Mouse (Mus musculus) G1E (cell line): ENCODE data around the gene Fbxl2. TPM values are rescaled to one million over a fixed set of nuclear protein-coding genes. Genes with fewer than 3 reads are reported as not detected.
"Not testable (repeated sequence)": the region's sequence is repeated elsewhere in the genome, so short reads cannot be mapped to it uniquely, and the experiment has no call there.

Experiments
- ATAC-seq: 2 replicates; pipeline ENCODE4 v1.8.0; 2016; ENCODE audit warnings: mild to moderate bottlenecking; ENCODE audit not compliant: insufficient number of reproducible peaks, poor library complexity, low FRiP score, severe bottlenecking; ENCODE audit errors: extremely low read depth
- DNase-seq: peaks from one replicate; pipeline ENCODE4 v3.0.0; 2012; ENCODE audit warnings: low spot score
- H3K27me3 ChIP-seq: 2 replicates; pipeline ENCODE4 v1.6.1; 2012; ENCODE audit warnings: mild to moderate bottlenecking, low read length, inconsistent platforms; ENCODE audit not compliant: insufficient read depth
- H3K36me3 ChIP-seq: replicated peaks from 2 replicates; pipeline ENCODE3; 2012; ENCODE audit warnings: mild to moderate bottlenecking, inconsistent platforms
- H3K4me1 ChIP-seq: 2 replicates; pipeline ENCODE4 v1.6.1; 2012; ENCODE audit warnings: low read depth, low read length, inconsistent platforms, mixed read lengths; ENCODE audit not compliant: insufficient read depth
- H3K4me3 ChIP-seq: 2 replicates; pipeline ENCODE4 v1.5.1; 2012; ENCODE audit warnings: low read depth, mild to moderate bottlenecking, inconsistent platforms, low read length, moderate library complexity, mixed read lengths
- H3K9me3 ChIP-seq: replicated peaks from 2 replicates; pipeline ENCODE4 v1.6.1; 2012; ENCODE audit warnings: inconsistent platforms
- CTCF ChIP-seq: IDR thresholded peaks from 2 replicates; pipeline ENCODE4 v1.5.1; 2012; ENCODE audit warnings: low read depth, low read length, inconsistent platforms, mixed read lengths
- GATA1 ChIP-seq: IDR thresholded peaks from 2 replicates; pipeline ENCODE4 v1.6.1; 2012; ENCODE audit warnings: borderline replicate concordance, low read length, inconsistent platforms, mixed read lengths
- GATA2 ChIP-seq: IDR thresholded peaks from 2 replicates; pipeline ENCODE4 v1.6.1; 2012; ENCODE audit warnings: low read depth, low read length, inconsistent platforms, borderline replicate concordance
- POLR2AphosphoS5 ChIP-seq: IDR thresholded peaks from 2 replicates; pipeline ENCODE4 v1.6.1; 2012; ENCODE audit warnings: low read depth, low read length, inconsistent platforms; ENCODE audit not compliant: insufficient replicate concordance
- TAL1 ChIP-seq: conservative IDR thresholded peaks from 2 replicates; pipeline ENCODE4 v1.6.1; 2012; ENCODE audit warnings: low read depth, low read length, inconsistent platforms, mixed read lengths
- polyA plus RNA-seq: library from polyadenylated mRNA; stranded (reverse); fragments of >175 nt; gene quantifications from 2 replicates; pipeline ENCODE4 v1.2.3, GENCODE M21; 2012
- total RNA-seq, 2 experiments: library from RNA; stranded (forward) in 1 of 2; stranded (reverse) in 1 of 2; fragments of 200-1000 nt in 1 of 2; fragments of >200 nt in 1 of 2; fragmentation: Nextera tagmentation in 1 of 2; gene quantifications; 2 replicates each; pipeline ENCODE4 v1.2.3; 2014 to 2017

Fbxl2 gene
- total RNA-seq (2014; fragmentation: Nextera tagmentation) = 0.29 and 0.38 TPM in 2 replicates
- 0.16 and 0.17 TPM in 2 replicates for total RNA-seq (2017)
- 0.11 and 0.12 TPM in 2 replicates for polyA plus RNA-seq

- TF ChIP-seq POLR2AphosphoS5 (no peak), GATA1 (no peak), CTCF (no peak), TAL1 (no peak), GATA2 (no peak)
- ATAC-seq (no peak), DNase-seq (no peak)
- Histone ChIP-seq H3K4me1 (no peaks in the 10 kb centered on the region), H3K9me3 (0 out of 2 replicates have a peak, but pooled peaks cover 2% of the 10 kb centered on the region), H3K4me3 (no peak within 1 kb of the TSS), H3K36me3 (no peaks in the 10 kb centered on the region), H3K27me3 (no peaks in the 10 kb centered on the region)
These were observed at the start of gene Fbxl2 for GRCm38 (mm10) chr9:114046028-114046427. TSS of gene Fbxl2 (minus strand) at chr9:114046191.

GRCm38 (mm10) chr9:114094854-114095253 lies 48.9 kb upstream of the Fbxl2 start:
- no peaks in the 10 kb centered on the region for H3K9me3 ChIP-seq
- peaks cover 15% of the 10 kb centered on the region for H3K4me1 ChIP-seq
- no peak for ATAC-seq
- no peaks in the 10 kb centered on the region for H3K36me3 ChIP-seq
- no peak for DNase-seq
- no peak for TF ChIP-seq POLR2AphosphoS5
- no peak for TF ChIP-seq TAL1
- no peak for TF ChIP-seq CTCF
- no peak for TF ChIP-seq GATA2
- TF ChIP-seq GATA1 = no peak
- no peak overlapping the region for H3K4me3 ChIP-seq
- H3K27me3 ChIP-seq = peaks cover 5% of the 10 kb centered on the region; the same call in 1 of the 2 replicates

GRCm38 (mm10) chr9:114092188-114092587 lies 46.2 kb upstream of the Fbxl2 start:
- H3K4me1 ChIP-seq, DNase-seq, H3K27me3 ChIP-seq, H3K36me3 ChIP-seq, ATAC-seq, H3K4me3 ChIP-seq, H3K9me3 ChIP-seq: not testable (repeated sequence)

- not testable (repeated sequence) for H3K4me3 ChIP-seq, H3K27me3 ChIP-seq, H3K4me1 ChIP-seq, DNase-seq, H3K36me3 ChIP-seq, ATAC-seq, H3K9me3 ChIP-seq
These were observed 42.9 kb upstream of the Fbxl2 start for GRCm38 (mm10) chr9:114088885-114089284.

- Histone ChIP-seq H3K4me3 (no peak overlapping the region), H3K27me3 (no peaks in the 10 kb centered on the region; the same call in 1 of the 2 replicates), H3K36me3 (no peaks in the 10 kb centered on the region), H3K9me3 (no peaks in the 10 kb centered on the region), H3K4me1 (no peaks in the 10 kb centered on the region)
- TF ChIP-seq GATA1 (no peak), GATA2 (no peak), POLR2AphosphoS5 (no peak), TAL1 (no peak)
- ATAC-seq (no peak), DNase-seq (no peak)
These were observed 41.3 kb upstream of the Fbxl2 start for GRCm38 (mm10) chr9:114087106-114087815.

GRCm38 (mm10) chr9:114086422-114086821 lies 40.4 kb upstream of the Fbxl2 start:
- no peak for TF ChIP-seq POLR2AphosphoS5
- TF ChIP-seq GATA2 = no peak
- TF ChIP-seq TAL1 = no peak
- TF ChIP-seq CTCF = no peak
- Histone ChIP-seq H3K4me3 (no peak overlapping the region), H3K9me3 (no peaks in the 10 kb centered on the region), H3K4me1 (no peaks in the 10 kb centered on the region), H3K27me3 (no peaks in the 10 kb centered on the region; the same call in 1 of the 2 replicates), H3K36me3 (no peaks in the 10 kb centered on the region)
- no peak for ATAC-seq
- DNase-seq = no peak

- Histone ChIP-seq H3K4me1 (no peaks in the 10 kb centered on the region), H3K9me3 (no peaks in the 10 kb centered on the region), H3K4me3 (no peak overlapping the region), H3K27me3 (no peaks in the 10 kb centered on the region), H3K36me3 (no peaks in the 10 kb centered on the region)
- no peak for DNase-seq
- no peak for ATAC-seq
- TF ChIP-seq GATA1 = no peak
- no peak for TF ChIP-seq TAL1
These were observed 27.7 kb upstream of the Fbxl2 start for GRCm38 (mm10) chr9:114073681-114074080.
